Mouse (Mus musculus): ENCODE measurements at regions not wholly inside any gene's neighbourhood (a gene's known extent, or its start where the extent isn't known, plus 50 kb on each side); places are given as distances from the start of the nearest gene placed in this dataset.
"Not testable (repeated sequence)": the region's sequence is repeated elsewhere in the genome, so short reads cannot be mapped to it uniquely, and the experiment has no call there.

GRCm38 (mm10) chr13:4858341-4858740 lies 249.4 kb upstream of the Akr1e1 start:
- 64% methylated on average over 1 of the region's 1 CpGs for WGBS
- no peaks in the 10 kb centered on the region for H3K27me3 ChIP-seq (ENCODE audit: control insufficient read depth, insufficient read depth, low read depth, low read length)
- ATAC-seq (ENCODE audit: low read depth), result no peak
- no peaks in the 10 kb centered on the region for H3K4me1 ChIP-seq (replicated peaks; ENCODE audit: control insufficient read depth, insufficient read depth, low read length)
- H3K9me3 ChIP-seq (ENCODE audit: control insufficient read depth, low read length), result no peaks in the 10 kb centered on the region
- H3K27ac ChIP-seq (ENCODE audit: low read length), result no peak overlapping the region
- H3K36me3 ChIP-seq (ENCODE audit: control insufficient read depth, insufficient read depth, low read length), result no peaks in the 10 kb centered on the region
- H3K4me2 ChIP-seq (ENCODE audit: low read depth, low read length), result no peak overlapping the region
- H3K4me3 ChIP-seq (ENCODE audit: low read length), result no peak overlapping the region
- H3K9ac ChIP-seq (ENCODE audit: low read length), result no peak overlapping the region

GRCm38 (mm10) chr13:4839481-4839880 lies 230.5 kb upstream of the Akr1e1 start:
- not testable (repeated sequence) for H3K9ac ChIP-seq (ENCODE audit: low read length); ATAC-seq (ENCODE audit: low read depth); H3K36me3 ChIP-seq (ENCODE audit: control insufficient read depth, insufficient read depth, low read length); H3K27me3 ChIP-seq (ENCODE audit: control insufficient read depth, insufficient read depth, low read depth, low read length); H3K4me2 ChIP-seq (ENCODE audit: low read depth, low read length); H3K4me1 ChIP-seq (replicated peaks; ENCODE audit: control insufficient read depth, insufficient read depth, low read length); H3K27ac ChIP-seq (ENCODE audit: low read length); H3K4me3 ChIP-seq (ENCODE audit: low read length); H3K9me3 ChIP-seq (ENCODE audit: control insufficient read depth, low read length)
- 76% methylated on average over 2 of the region's 2 CpGs for WGBS

- WGBS, result 80% methylated on average over 3 of the region's 3 CpGs
- H3K36me3 ChIP-seq (ENCODE audit: control insufficient read depth, insufficient read depth, low read length), result no peaks in the 10 kb centered on the region
- no peak for ATAC-seq (ENCODE audit: low read depth)
- H3K9me3 ChIP-seq (ENCODE audit: control insufficient read depth, low read length), result no peaks in the 10 kb centered on the region
- H3K4me2 ChIP-seq (ENCODE audit: low read depth, low read length), result no peak overlapping the region
- no peak overlapping the region for H3K9ac ChIP-seq (ENCODE audit: low read length)
- no peaks in the 10 kb centered on the region for H3K4me1 ChIP-seq (replicated peaks; ENCODE audit: control insufficient read depth, insufficient read depth, low read length)
- H3K27ac ChIP-seq (ENCODE audit: low read length), result no peak overlapping the region
- H3K27me3 ChIP-seq (ENCODE audit: control insufficient read depth, insufficient read depth, low read depth, low read length), result no peaks in the 10 kb centered on the region
- H3K4me3 ChIP-seq (ENCODE audit: low read length), result no peak overlapping the region
These were observed 217.8 kb upstream of the Akr1e1 start for GRCm38 (mm10) chr13:4826756-4827155.

GRCm38 (mm10) chr13:4825749-4826148 lies 216.8 kb upstream of the Akr1e1 start:
- WGBS, result 85% methylated on average over 1 of the region's 1 CpGs
- H3K27ac ChIP-seq (ENCODE audit: low read length); H3K4me1 ChIP-seq (replicated peaks; ENCODE audit: control insufficient read depth, insufficient read depth, low read length); ATAC-seq (ENCODE audit: low read depth); H3K27me3 ChIP-seq (ENCODE audit: control insufficient read depth, insufficient read depth, low read depth, low read length); H3K4me2 ChIP-seq (ENCODE audit: low read depth, low read length); H3K4me3 ChIP-seq (ENCODE audit: low read length); H3K9ac ChIP-seq (ENCODE audit: low read length); H3K9me3 ChIP-seq (ENCODE audit: control insufficient read depth, low read length); H3K36me3 ChIP-seq (ENCODE audit: control insufficient read depth, insufficient read depth, low read length): not testable (repeated sequence)

GRCm38 (mm10) chr13:4806876-4807275 lies 197.9 kb upstream of the Akr1e1 start:
- WGBS, result 86% methylated on average over 2 of the region's 2 CpGs
- H3K27ac ChIP-seq (ENCODE audit: low read length), result no peak overlapping the region
- no peak for ATAC-seq (ENCODE audit: low read depth)
- no peak overlapping the region for H3K4me3 ChIP-seq (ENCODE audit: low read length)
- H3K36me3 ChIP-seq (ENCODE audit: control insufficient read depth, insufficient read depth, low read length), result no peaks in the 10 kb centered on the region
- H3K4me1 ChIP-seq (replicated peaks; ENCODE audit: control insufficient read depth, insufficient read depth, low read length), result no peaks in the 10 kb centered on the region
- H3K4me2 ChIP-seq (ENCODE audit: low read depth, low read length), result no peak overlapping the region
- H3K9me3 ChIP-seq (ENCODE audit: control insufficient read depth, low read length), result no peaks in the 10 kb centered on the region
- no peaks in the 10 kb centered on the region for H3K27me3 ChIP-seq (ENCODE audit: control insufficient read depth, insufficient read depth, low read depth, low read length)
- no peak overlapping the region for H3K9ac ChIP-seq (ENCODE audit: low read length)

- H3K4me3 ChIP-seq (ENCODE audit: low read length), result no peak overlapping the region
- no peak overlapping the region for H3K27ac ChIP-seq (ENCODE audit: low read length)
- peaks cover 5% of the 10 kb centered on the region for H3K9me3 ChIP-seq (ENCODE audit: control insufficient read depth, low read length)
- H3K27me3 ChIP-seq (ENCODE audit: control insufficient read depth, insufficient read depth, low read depth, low read length), result no peaks in the 10 kb centered on the region
- H3K4me1 ChIP-seq (replicated peaks; ENCODE audit: control insufficient read depth, insufficient read depth, low read length), result no peaks in the 10 kb centered on the region
- no peak for ATAC-seq (ENCODE audit: low read depth)
- H3K36me3 ChIP-seq (ENCODE audit: control insufficient read depth, insufficient read depth, low read length), result no peaks in the 10 kb centered on the region
- H3K4me2 ChIP-seq (ENCODE audit: low read depth, low read length), result no peak overlapping the region
- WGBS, result 84% methylated on average over 14 of the region's 14 CpGs
- H3K9ac ChIP-seq (ENCODE audit: low read length), result no peak overlapping the region
These were observed 191.7 kb upstream of the Akr1e1 start for GRCm38 (mm10) chr13:4800666-4801065.

GRCm38 (mm10) chr13:4791139-4791538 lies 182.2 kb upstream of the Akr1e1 start:
- H3K9ac ChIP-seq (ENCODE audit: low read length), result no peak overlapping the region
- H3K27ac ChIP-seq (ENCODE audit: low read length), result no peak overlapping the region
- H3K27me3 ChIP-seq (ENCODE audit: control insufficient read depth, insufficient read depth, low read depth, low read length), result no peaks in the 10 kb centered on the region
- no peak for ATAC-seq (ENCODE audit: low read depth)
- no peak overlapping the region for H3K4me2 ChIP-seq (ENCODE audit: low read depth, low read length)
- no peaks in the 10 kb centered on the region for H3K4me1 ChIP-seq (replicated peaks; ENCODE audit: control insufficient read depth, insufficient read depth, low read length)
- H3K36me3 ChIP-seq (ENCODE audit: control insufficient read depth, insufficient read depth, low read length), result no peaks in the 10 kb centered on the region
- H3K4me3 ChIP-seq (ENCODE audit: low read length), result no peak overlapping the region
- H3K9me3 ChIP-seq (ENCODE audit: control insufficient read depth, low read length), result no peaks in the 10 kb centered on the region
- 74% methylated on average over 2 of the region's 2 CpGs for WGBS

DNA sequence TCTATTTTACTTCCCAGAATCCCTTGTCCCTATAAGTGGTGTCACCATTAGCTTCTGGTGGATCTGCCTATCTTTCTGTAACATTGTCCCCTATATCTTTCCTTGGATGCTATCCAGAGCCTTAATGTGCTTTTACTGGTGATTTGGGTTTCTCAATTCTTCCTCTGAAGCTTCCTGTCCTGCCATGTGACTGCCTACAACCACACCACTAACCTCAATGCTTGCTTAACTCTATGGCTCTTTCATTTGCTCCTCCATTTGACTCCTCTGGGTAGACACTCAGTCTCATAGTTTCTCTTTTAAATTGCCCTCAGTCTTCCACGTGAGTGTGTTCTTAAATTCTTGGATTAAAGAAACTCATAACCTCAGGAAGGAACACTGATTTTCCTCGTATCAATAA lies 181.4 kb upstream of the Akr1e1 start:
- no peaks in the 10 kb centered on the region for H3K4me1 ChIP-seq (replicated peaks; ENCODE audit: control insufficient read depth, insufficient read depth, low read length)
- H3K4me3 ChIP-seq (ENCODE audit: low read length), result no peak overlapping the region
- H3K27me3 ChIP-seq (ENCODE audit: control insufficient read depth, insufficient read depth, low read depth, low read length), result no peaks in the 10 kb centered on the region
- no peaks in the 10 kb centered on the region for H3K9me3 ChIP-seq (ENCODE audit: control insufficient read depth, low read length)
- H3K36me3 ChIP-seq (ENCODE audit: control insufficient read depth, insufficient read depth, low read length), result no peaks in the 10 kb centered on the region
- 60% methylated on average over 2 of the region's 2 CpGs for WGBS
- no peak overlapping the region for H3K4me2 ChIP-seq (ENCODE audit: low read depth, low read length)
- no peak overlapping the region for H3K27ac ChIP-seq (ENCODE audit: low read length)
- no peak overlapping the region for H3K9ac ChIP-seq (ENCODE audit: low read length)
- ATAC-seq (ENCODE audit: low read depth), result no peak

GRCm38 (mm10) chr13:4783290-4783689 lies 174.3 kb upstream of the Akr1e1 start:
- Histone ChIP-seq H3K9ac (ENCODE audit: low read length) (no peak overlapping the region), H3K27me3 (ENCODE audit: control insufficient read depth, insufficient read depth, low read depth, low read length) (no peaks in the 10 kb centered on the region), H3K36me3 (ENCODE audit: control insufficient read depth, insufficient read depth, low read length) (no peaks in the 10 kb centered on the region), H3K9me3 (ENCODE audit: control insufficient read depth, low read length) (no peaks in the 10 kb centered on the region), H3K4me1 (replicated peaks; ENCODE audit: control insufficient read depth, insufficient read depth, low read length) (no peaks in the 10 kb centered on the region), H3K27ac (ENCODE audit: low read length) (no peak overlapping the region), H3K4me3 (ENCODE audit: low read length) (no peak overlapping the region), H3K4me2 (ENCODE audit: low read depth, low read length) (no peak overlapping the region)
- WGBS, result 66% methylated on average over 3 of the region's 3 CpGs
- ATAC-seq (ENCODE audit: low read depth), result no peak

DNA sequence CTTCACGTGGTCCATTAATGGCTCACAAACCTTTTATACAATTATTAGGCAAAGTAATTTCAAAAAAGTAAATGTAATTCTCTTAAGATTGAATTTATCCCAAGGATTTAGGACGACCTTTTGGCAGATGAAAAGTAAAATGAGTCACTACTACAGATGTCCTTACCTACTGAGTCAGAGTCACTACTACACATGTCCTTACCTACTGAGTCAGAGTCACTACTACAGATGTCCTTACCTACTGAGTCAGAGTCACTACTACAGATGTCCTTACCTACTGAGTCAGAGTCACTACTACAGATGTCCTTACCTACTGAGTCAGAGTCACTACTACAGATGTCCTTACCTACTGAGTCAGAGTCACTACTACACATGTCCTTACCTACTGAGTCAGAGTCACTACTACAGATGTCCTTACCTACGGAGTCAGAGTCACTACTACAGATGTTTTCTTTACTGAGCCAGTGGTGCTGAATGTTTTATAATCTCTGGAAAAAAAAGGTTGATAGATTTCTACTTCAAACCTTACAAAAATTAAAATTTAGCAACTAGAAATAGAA lies 169.4 kb upstream of the Akr1e1 start:
- H3K9me3 ChIP-seq (ENCODE audit: control insufficient read depth, low read length); H3K4me3 ChIP-seq (ENCODE audit: low read length); H3K27me3 ChIP-seq (ENCODE audit: control insufficient read depth, insufficient read depth, low read depth, low read length); H3K4me2 ChIP-seq (ENCODE audit: low read depth, low read length); H3K27ac ChIP-seq (ENCODE audit: low read length); ATAC-seq (ENCODE audit: low read depth); H3K4me1 ChIP-seq (replicated peaks; ENCODE audit: control insufficient read depth, insufficient read depth, low read length); H3K9ac ChIP-seq (ENCODE audit: low read length); H3K36me3 ChIP-seq (ENCODE audit: control insufficient read depth, insufficient read depth, low read length): not testable (repeated sequence)
- WGBS, result 77% methylated on average over 3 of the region's 3 CpGs

Measured in lung, embryonic 16.5 days (tissue).